Mouse (Mus musculus) left cerebral cortex, adult 2 months (tissue): ENCODE results near the gene Dync1li1. TPM values are rescaled to one million over a fixed set of nuclear protein-coding genes. Genes with fewer than 3 reads are reported as not detected.
"Not testable (repeated sequence)": the region's sequence is repeated elsewhere in the genome, so short reads cannot be mapped to it uniquely, and the experiment has no call there.

Experiments
- DNase-seq, 2 experiments: peaks; one replicate each; pipeline ENCODE4 v3.0.0; 2021 to 2022; ENCODE audit warnings: low spot score in 2 of 2, mixed read lengths in 1 of 2; ENCODE audit errors: extremely low spot score in 1 of 2
- H3K27ac ChIP-seq: fragments of 200-600 bp; 2 replicates; pipeline ENCODE4 v1.8.1; 2022
- H3K4me3 ChIP-seq: fragments of 200-600 bp; 2 replicates; pipeline ENCODE4 v1.8.1; 2022
- CTCF ChIP-seq: fragments of 200-600 bp; IDR thresholded peaks from 2 replicates; pipeline ENCODE4 v1.8.1; 2022; ENCODE audit warnings: antibody characterized with exemption, mild to moderate bottlenecking, moderate library complexity
- intact Hi-C: fragments of 180-260 bp; cut with DNase I; formaldehyde crosslinking; loops from one replicate; pipeline ENCODE4 v1.15.1; 2025
- long read RNA-seq, 2 experiments: library from polyadenylated mRNA; stranded (forward); transcript quantifications; one replicate each; pipeline ENCODE4 v2.0.0; 2021; ENCODE audit warnings: borderline mapping rate in 2 of 2
- total RNA-seq, 2 experiments: library from RNA; stranded (reverse); gene quantifications; 2 replicates each; pipeline ENCODE4 v1.2.3; 2021

Gene Dync1li1
- 10 to 100 TPM; 87.7 to 91.9 TPM for total RNA-seq
- long read RNA-seq, experiment 1, transcript Dync1li1-201 (13 exons, 2,601 nt) = major isoform, 82 of 94 reads
- long read RNA-seq, experiment 1, partial matches to known transcripts = 6 of 94 reads
- long read RNA-seq, experiment 1, other reads (novel, unspliced or antisense) = 6 of 94 reads
- long read RNA-seq, experiment 2, transcript Dync1li1-201 (13 exons, 2,601 nt) = major isoform, 42 of 45 reads
- long read RNA-seq, experiment 2, partial matches to known transcripts = 2 of 45 reads
- long read RNA-seq, experiment 2, other reads (novel, unspliced or antisense) = 1 of 45 reads

DNA sequence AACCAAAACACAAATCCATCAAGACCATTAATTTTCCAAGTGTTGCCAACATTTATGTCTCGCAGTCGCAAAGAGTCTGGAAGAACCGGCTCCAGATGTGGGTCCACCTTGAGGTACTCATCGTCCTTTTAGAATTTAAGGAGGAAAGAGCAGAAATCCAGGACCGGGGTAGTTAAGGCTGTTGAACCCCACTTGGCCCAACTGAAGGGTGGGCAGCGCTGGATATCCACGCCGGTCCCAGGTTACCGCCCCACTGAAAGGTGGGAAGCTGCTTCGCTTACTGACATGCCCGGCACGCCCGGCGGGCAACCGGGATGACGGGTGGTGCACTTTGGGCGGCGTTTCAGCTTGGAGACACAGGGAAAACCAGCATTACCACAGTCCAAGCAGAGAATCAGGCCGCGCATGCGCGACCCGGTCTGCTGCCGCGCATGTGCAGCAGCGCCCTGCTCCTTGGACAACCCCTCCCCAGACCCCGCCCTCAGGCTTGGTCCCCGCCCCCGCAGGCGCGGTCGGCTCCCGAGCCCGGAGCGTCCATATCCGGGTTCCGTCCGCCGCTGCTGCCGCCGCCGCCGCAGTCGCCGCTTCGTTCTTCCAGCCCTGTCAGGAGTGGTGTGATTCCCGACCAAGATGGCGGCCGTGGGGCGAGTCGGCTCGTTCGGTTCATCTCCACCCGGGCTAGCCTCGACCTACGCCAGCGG is at the start of gene Dync1li1:
Dync1li1 (plus strand) TSS at position 539 of the 701 bp plus-strand sequence.
- TF ChIP-seq CTCF = no peak
- peak; percentile 97 to 98 for DNase-seq
- Histone ChIP-seq H3K27ac (peak within 1 kb of the TSS; percentile 95), H3K4me3 (peak within 1 kb of the TSS; percentile 92)
- intact Hi-C loops = loop anchor here (2.0 kb wide), 2 partner anchors 40 to 48 kb away; partner anchors contain the start of gene Cnot10

DNA sequence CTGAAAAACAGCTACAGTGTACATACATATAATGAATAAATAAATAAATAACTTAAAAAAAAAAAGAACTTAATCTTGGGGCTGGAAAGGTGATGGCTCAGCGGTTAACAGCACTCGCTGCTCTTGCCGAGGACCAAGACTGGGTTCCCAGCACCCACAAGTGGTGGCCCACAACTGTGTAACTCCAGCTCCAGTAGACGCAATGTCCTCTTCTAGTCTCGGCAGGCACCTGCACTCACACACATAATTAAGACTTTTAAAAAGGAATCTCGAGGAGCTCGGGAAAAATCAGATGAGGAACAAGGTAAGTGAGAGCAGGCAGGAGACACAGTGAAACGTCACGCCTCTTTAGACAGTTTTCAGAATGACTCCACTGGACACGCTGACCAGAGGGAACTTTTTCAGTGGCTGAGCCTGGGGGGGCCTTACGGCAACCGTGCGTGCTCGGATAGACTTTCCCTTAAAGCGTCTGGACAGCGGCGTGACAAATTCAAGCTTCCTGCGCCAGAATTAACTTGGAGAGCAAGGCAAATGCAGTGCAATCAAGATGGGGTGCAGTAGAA is 49.3 kb upstream of the Dync1li1 start:
- TF ChIP-seq CTCF = no peak
- Histone ChIP-seq H3K4me3 (peak overlapping the region; percentile 91), H3K27ac (peak overlapping the region; percentile 79)
- DNase-seq = no peak
- intact Hi-C loops = no loop called here

DNA sequence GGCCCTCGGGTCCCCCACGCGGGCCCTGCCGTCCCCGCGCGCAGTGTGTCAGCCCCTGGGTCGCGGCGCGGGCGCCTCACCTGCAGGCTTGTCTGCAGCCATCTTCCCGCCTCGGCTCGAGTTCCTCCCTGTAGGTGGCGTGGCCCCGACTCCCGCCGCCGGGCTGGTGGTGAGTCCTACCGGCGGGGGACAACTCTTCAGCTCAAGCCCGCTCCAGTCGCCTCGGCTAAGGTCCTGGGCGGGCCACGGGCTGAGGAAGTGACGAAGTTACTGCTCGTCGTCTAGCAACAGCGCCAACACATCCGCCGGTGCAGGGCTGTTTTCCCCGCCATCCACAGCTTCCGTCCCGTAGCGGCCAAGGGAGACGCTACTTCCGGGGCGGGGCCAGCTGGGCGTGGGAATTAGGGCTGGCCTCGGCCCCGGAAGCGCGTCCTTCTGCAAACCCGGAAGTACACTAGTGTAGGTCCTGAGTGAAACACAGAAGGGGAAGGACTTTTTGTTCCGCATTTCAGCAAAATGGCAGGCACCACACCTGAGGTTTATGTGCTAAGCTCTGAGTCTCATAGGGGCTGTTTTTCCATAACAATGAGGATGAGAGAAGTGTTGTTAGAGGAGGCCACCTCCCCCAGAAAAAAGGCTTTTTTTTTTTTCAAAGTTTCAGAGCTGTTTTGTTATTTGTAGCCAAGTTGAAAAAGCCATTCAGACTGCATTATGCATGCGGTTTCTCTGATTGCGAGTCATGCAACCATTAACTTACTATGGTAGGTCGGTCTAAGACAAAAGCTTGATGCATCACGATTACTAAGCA is 48.5 kb upstream of the Dync1li1 start, which contains the start of gene Cnot10:
Cnot10 (minus strand) TSS at position 346 of the 808 bp plus-strand sequence.
- peak within 1 kb of the TSS; percentile 91 for H3K4me3 ChIP-seq
- intact Hi-C loops = loop anchor here (2.0 kb wide), 1 partner anchor 49 kb away; the partner anchor contains the start of gene Dync1li1
- DNase-seq = peak; percentile 97
- H3K27ac ChIP-seq = peak within 1 kb of the TSS; percentile 79
- peak; percentile 36 for TF ChIP-seq CTCF

DNA sequence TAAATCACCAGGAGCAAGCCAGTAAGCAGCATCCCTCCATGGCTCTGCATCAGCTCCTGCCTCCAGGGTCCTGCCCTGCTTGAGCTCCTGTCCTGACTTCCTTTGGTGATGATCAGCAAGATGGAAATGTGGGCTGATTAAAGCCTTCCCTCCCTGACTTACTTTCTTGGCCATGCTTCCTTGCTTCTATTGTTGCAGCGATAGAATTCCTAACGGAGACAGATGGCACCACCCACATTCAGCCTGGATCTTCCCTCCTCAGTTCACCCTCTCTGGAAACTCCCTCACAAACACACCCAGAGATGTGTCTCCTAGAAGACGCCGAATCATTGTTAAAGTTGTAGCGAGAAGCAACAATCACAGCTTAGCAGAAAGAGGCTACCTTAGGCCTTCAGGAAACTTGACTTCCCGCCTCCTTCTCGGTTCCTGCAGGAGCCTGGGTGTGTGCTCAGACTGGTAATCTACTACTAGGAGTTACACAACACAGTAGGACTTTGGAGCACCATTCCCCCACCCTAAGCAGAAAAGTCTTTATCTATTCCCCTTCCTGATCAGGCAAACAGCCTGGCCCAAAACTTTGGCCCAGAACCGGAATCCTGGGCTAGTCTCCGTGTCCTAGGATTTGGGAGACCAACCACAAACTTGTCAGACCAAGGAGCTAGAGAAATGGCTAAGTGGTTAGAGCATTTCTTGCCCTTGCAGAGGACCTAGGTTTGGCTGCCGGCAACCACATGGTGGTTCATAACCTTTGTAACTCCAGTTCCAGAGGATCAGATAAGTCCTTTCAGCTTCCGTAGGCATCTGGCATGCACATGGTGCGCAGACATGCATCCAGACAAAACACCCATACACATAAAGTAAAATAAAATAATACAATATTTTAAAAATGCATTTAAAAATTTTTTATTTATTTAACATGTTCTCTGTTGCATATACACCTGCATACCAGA is 41.8 kb upstream of the Dync1li1 start:
- intact Hi-C loops = no loop called here
- DNase-seq = peak; percentile 62 to 73
- peak overlapping the region; percentile 45 for H3K27ac ChIP-seq
- H3K4me3 ChIP-seq = no peak overlapping the region
- peak; percentile 31 for TF ChIP-seq CTCF

DNA sequence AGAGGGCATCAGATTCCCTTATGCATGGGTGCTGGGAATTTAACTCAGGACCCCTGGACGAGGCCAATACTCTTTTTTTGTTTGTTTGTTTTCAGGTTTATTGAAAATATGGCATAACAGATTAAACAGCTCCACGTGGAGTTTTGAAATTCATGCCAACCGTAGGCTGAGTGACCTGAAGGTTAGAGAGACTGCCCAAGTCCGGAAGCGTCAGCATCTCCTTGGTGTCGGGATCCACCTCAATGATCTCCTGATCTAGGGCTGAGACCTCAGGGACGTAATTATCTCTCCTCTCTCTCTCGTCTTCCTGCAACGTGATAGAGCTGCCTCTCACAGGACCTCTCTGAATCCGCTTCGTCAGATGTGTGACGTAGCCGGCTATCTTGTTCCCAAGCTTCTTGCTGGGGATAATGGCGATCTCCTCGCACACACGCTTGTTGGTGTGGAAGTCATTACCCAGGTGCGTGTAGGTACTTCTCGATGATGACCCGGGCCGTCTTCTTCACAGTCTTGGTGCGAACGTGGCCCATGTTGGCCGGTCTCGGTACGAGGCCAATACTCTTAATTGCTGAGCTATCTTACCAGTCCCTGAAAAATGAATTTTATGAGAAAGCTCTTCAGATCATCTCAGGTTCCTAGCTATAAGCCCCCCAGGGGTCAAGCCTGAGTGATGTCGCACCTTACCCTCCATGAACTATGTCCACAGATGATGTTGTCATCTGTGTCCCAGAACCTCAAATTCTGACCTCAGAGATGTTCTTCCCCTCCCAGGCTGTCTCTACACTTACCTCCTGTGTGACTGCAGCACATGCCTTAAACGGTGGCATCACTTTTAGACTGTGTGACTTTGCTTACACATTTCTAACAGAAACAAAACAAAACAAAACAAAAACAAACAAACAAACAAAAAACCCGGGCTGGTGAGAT is 40.8 kb upstream of the Dync1li1 start:
- Histone ChIP-seq H3K4me3 (no peak overlapping the region), H3K27ac (no peak overlapping the region)
- intact Hi-C loops = loop anchor here (2.0 kb wide), 2 partner anchors 41 to 79 kb away; partner anchors contain the start of gene Dync1li1
- no peak for TF ChIP-seq CTCF
- DNase-seq = no peak

DNA sequence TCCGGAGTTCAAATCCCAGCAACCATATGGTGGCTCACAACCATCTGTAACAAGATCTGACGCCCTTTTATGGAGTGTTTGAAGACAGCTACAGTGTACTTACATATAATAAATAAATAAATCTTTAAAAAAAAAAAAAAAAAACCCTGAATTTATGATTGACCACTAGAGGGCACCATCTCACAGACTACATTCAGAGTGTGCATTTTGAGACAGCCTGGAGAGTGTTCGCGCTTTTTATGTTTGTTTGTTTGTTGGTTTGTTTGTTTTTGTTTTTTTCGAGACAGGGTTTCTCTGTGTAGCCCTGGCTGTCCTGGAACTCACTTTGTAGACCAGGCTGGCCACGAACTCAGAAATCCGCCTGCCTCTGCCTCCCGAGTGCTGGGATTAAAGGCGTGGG is 40.1 kb upstream of the Dync1li1 start:
- DNase-seq, H3K4me3 ChIP-seq, H3K27ac ChIP-seq: not testable (repeated sequence)
- intact Hi-C loops = loop anchor here (2.0 kb wide), 2 partner anchors 40 to 78 kb away; partner anchors contain the start of gene Dync1li1
- TF ChIP-seq CTCF = peak; percentile 63

DNA sequence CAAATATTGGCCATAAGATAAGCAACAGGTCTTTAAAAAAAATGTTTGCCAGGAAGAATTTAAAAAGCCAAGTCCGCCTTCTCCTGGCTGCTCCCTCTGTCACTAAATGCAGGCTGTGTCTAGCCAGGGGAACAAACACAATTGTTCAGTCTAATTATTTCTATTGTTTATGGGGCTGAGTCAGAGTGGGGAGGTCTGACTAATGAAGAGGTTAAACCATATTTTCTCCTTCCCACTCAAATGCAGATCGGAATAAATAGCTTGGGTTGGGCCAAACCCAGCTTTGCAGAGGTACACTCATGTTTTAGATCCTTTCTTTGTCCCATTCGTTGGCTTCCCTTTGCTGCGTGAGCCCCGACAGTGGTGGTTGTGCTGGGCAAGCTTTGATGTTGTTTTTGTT is 39.2 kb upstream of the Dync1li1 start:
- no peak for TF ChIP-seq CTCF
- Histone ChIP-seq H3K4me3 (no peak overlapping the region), H3K27ac (no peak overlapping the region)
- DNase-seq = no peak
- intact Hi-C loops = loop anchor here (2.0 kb wide), 2 partner anchors 39 to 77 kb away; partner anchors contain the start of gene Dync1li1

DNA sequence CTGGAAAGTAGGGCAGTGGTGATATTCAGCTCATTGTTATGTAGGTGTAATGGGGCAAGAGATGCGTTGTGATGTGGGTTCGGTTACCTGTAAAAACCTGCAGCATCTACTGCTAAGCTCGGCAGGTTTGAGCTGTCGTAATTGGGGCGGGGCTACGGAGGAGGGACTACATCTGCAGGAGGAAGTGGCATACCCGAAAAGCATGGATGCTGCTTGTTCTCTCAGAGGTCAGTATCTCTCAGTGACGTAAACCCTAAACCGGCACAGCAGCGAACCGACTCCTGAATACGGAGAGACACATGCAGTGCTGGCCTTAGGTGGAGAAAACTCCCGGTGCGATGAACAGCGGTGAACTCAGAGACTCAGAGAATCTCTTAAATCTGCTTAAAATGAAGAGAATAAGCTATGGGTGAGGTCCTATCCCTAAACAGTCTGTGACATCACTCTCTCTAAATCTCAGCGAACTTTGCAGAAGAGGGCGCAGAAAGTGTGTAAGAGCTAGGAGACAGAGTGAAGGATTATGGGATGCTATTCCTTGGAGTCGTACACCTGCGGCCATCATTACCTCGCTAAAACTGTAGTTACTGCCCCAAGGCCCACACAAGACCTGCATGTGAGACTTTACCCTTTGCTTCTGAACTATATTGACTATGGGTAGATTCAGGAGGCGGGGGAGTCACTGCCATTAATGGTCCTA is 37.5 kb upstream of the Dync1li1 start:
- DNase-seq = no peak
- intact Hi-C loops = no loop called here
- Histone ChIP-seq H3K27ac (no peak overlapping the region), H3K4me3 (no peak overlapping the region)
- TF ChIP-seq CTCF = no peak

DNA sequence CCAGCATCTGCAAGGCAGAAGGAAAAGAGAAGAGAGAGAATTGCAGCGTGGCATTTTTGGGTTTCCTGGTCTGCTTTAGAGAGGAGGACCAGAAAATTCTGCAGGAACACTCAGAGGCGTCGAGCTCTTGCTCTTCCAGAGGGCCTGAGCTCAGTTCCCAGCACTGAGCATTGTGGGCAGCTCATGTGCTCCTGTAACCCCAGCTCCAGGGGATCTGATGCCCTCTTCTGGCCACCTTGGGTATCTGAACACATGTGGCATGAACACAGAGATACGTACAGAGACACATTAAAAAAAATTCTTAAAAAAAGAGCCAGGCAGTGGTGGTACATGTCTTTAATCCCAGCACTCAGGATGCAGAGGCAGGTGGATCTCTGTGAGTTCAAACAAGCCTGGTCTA is 33.2 kb upstream of the Dync1li1 start:
- DNase-seq = no peak
- no peak overlapping the region for H3K27ac ChIP-seq
- TF ChIP-seq CTCF = no peak; the same call in 1 of the 2 replicates
- intact Hi-C loops = no loop called here
- H3K4me3 ChIP-seq = no peak overlapping the region
